Mouse (Mus musculus) thymus, adult 2 months (tissue): ENCODE measurements around the gene Fkbp11.

ENCODE experiments used
- CTCF ChIP-seq: fragments of 200-500 bp; IDR thresholded peaks from 2 replicates; pipeline ENCODE4 v1.5.1; 2012; ENCODE audit warnings: mild to moderate bottlenecking, control low read depth, low read length, moderate library complexity, borderline replicate concordance; ENCODE audit not compliant: control insufficient read depth, poor library complexity, insufficient read depth; ENCODE audit errors: extremely low read depth
- POLR2A ChIP-seq: fragments of 200-500 bp; IDR thresholded peaks from 2 replicates; pipeline ENCODE4 v1.6.1; 2012; ENCODE audit warnings: mild to moderate bottlenecking, low read length, control low read depth, moderate library complexity; ENCODE audit not compliant: control insufficient read depth, poor library complexity, insufficient read depth; ENCODE audit errors: extremely low read depth

- TF ChIP-seq CTCF (no peak), POLR2A (no peak)
Measured at GRCm38 (mm10) chr15:98689682-98690081, 38.3 kb downstream of the Fkbp11 start.
